Mouse (Mus musculus): ENCODE measurements at regions not wholly inside any gene's neighbourhood (a gene's known extent, or its start where the extent isn't known, plus 50 kb on each side); places are given as distances from the start of the nearest gene placed in this dataset.

GRCm38 (mm10) chr8:103948474-103948873 is 153.0 kb upstream of the Cdh5 start:
- TF ChIP-seq CTCF (IDR thresholded peaks at IDR 0.05; ENCODE audit: control insufficient read depth, insufficient read depth, insufficient read length) (no peak), MYOD1 (IDR thresholded peaks at IDR 0.05; ENCODE audit: control insufficient read depth, insufficient read length, low read depth) (no peak), USF1 (IDR thresholded peaks at IDR 0.05; ENCODE audit: low read depth) (no peak), CEBPB (IDR thresholded peaks at IDR 0.05; ENCODE audit: low read depth) (no peak), MYOG (IDR thresholded peaks at IDR 0.05; ENCODE audit: control insufficient read depth, extremely low read depth, insufficient read length) (no peak)

Data from C2C12 (cell line).